Mouse (Mus musculus): ENCODE data around the gene Rpl39. TPM values are rescaled to one million over a fixed set of nuclear protein-coding genes. Genes with fewer than 3 reads are reported as not detected.

The Rpl39 gene
- total RNA-seq, 2 experiments from 2014 or later, result 1,695 to 4,700 TPM

DNA sequence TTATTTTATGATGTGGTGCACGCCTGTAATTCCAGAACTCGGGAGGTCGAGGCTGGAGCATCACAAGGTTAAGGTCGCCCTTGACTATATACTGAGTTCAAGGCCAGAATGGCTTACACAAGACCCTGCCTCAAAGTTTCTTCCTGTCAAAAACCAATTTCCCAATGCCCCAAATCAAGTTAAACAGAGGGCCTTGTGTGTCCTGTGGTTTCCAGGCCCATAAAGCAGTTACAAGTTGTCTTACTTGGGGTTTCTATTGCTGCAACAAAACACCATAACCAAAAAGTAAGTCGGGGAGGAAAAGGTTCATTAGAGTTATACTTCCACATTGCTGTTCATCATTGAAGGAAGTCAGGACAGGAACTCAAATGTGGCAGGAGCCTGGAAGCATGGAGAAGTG lies 16.4 kb downstream of the Rpl39 start:
- ATAC-seq (replicated peaks; ENCODE audit: poor library complexity), result peak; percentile 50

DNA sequence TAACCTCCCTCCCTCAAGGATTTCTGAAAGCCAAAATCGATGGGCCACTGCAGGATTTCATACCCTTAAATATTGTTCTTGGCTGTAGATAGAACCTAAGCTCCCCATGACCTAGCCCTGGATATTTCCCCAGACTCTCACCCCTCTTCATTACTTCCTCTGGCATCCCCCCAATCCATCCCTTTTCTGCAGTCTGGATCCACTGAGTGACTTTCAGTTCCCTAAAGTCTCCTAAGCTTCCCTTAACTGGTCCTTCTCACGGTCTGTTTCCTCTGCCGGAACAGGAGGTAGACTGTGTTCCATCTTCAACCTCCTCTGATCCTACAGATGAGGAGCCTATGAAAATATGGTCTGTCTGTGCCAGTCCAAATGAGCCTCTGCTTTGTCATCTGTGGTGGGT lies 17.9 kb downstream of the Rpl39 start:
- ATAC-seq (replicated peaks; ENCODE audit: poor library complexity), result peak; percentile 78

- peak; percentile 60 for ATAC-seq (replicated peaks; ENCODE audit: poor library complexity)
These were observed 21.3 kb downstream of the Rpl39 start for GRCm38 (mm10) chrX:37063902-37064301.

DNA sequence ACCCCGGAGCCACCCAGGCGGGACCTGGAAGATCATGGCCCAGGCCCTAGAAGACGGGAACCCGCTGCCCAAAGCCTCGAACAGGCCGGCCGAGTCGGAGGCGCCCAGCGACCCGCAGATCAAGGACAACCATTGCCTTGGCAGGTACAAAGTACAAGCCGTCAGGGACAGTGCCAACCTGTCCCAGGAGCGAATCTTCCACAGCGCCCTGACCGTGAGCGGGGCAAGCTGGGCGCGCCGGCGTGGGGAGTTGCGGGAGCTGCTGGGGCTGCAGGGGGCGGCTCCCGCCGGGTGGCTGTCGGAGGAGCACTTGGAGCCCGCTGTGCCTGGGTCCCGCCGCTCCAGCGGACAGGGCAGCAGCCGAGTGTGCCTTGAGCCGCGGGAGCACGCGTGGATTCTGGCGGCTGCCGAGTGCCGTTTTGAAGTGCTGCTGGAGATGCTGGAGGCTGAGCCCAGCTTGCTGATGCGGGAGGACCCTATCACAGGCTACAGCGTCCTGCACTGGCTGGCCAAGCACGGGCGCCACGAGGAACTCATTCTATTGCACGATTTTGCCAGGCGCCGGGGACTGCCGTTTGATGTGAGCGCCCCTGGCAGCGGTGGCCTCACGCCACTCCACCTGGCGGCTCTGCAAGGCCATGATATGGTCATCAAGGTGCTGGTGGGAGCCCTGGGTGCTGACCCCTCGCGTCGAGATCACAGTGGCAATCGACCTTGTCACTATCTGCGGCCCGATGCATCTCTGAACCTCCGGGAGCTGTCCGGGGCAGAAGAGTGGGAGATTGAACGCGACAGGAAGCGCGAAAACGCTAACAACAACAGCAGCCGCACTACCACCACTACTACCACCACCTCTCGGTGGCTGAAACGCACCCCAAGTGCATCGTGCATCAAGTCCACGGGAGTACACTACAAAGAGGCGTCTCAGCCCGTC lies 36.0 kb downstream of the Rpl39 start:
- ATAC-seq (replicated peaks; ENCODE audit: poor library complexity), result peak; percentile 27

DNA sequence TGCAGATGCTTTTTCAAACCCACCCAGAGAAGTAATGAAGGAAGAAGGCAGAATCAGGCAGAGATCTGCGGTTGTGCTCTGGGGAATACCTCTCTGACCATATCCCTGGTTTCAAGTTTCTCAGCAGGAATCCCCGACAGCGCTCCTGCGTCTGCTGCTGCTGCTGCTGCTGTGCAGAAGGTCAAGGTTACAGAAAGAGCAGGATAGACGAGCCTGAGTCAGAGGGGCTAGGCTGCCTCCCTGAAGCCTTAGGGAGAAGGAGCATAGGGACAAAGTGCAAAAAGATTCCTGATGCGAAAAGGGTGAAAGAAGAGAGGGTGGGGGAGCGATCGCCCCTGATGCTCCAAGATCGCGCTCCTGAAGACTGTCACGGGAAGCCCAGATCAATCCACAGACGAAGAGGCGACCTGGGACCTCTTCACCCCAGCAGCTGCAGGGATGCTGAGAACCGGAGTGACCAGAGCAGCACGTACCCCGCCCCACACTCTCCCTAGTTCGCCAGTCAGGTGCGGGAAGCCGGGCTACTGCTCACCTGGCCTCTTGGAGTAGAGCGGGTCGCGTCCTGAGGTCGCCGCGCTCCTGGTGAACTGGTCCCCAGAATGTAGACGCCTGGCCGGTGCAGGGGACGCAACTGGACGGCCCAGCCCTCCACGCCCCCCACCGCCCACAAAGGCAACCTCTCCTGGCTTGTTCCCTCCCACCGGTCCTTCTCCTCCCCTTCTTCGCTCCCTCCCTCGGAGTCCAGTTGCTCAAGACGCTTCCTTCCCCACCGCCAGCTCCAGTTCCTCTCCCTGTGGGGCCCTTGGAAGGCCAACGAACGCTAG lies 36.9 kb downstream of the Rpl39 start, which contains the start of gene Sowahd:
Sowahd (plus strand) TSS at position 780 of the 824 bp plus-strand sequence.
- peak; percentile 79 for ATAC-seq (replicated peaks; ENCODE audit: poor library complexity)

GRCm38 (mm10) chrX:37042726-37043125 lies 42.5 kb downstream of the Rpl39 start:
- peak; percentile 50 for ATAC-seq (replicated peaks; ENCODE audit: poor library complexity)

Other genes with a start within 250 kb of the Rpl39 start
- 76.8 and 92.8 TPM in 2 replicates for gene Ube2a, start 211.5 kb downstream of the Rpl39 start, total RNA-seq (2015)
- 23.2 and 26.2 TPM in 2 replicates for gene Ube2a, start 211.5 kb downstream of the Rpl39 start, total RNA-seq (2017)
- gene C330007P06Rik, start 211.3 kb downstream of the Rpl39 start, total RNA-seq (2015), result 29.1 and 31.2 TPM in 2 replicates
- gene C330007P06Rik, start 211.3 kb downstream of the Rpl39 start, total RNA-seq (2017), result 63.5 and 75.6 TPM in 2 replicates
- 27.8 and 31.2 TPM in 2 replicates for gene Nkrf, start 182.5 kb downstream of the Rpl39 start, total RNA-seq (2015)
- 9.8 and 14.1 TPM in 2 replicates for gene Nkrf, start 182.5 kb downstream of the Rpl39 start, total RNA-seq (2017)
- 50.1 and 53.5 TPM in 2 replicates for gene Sept6, start 93.6 kb downstream of the Rpl39 start, total RNA-seq (2015)
- gene Sept6, start 93.6 kb downstream of the Rpl39 start, total RNA-seq (2017), result 42.1 and 44.1 TPM in 2 replicates
- gene Sowahd, start 36.6 kb downstream of the Rpl39 start, total RNA-seq (2015), result 0.12 and 0.25 TPM in 2 replicates
- 1.00 and 3.4 TPM in 2 replicates for gene Sowahd, start 36.6 kb downstream of the Rpl39 start, total RNA-seq (2017)
- 55.0 and 70.9 TPM in 2 replicates for gene Upf3b, start 24.9 kb upstream of the Rpl39 start, total RNA-seq (2015)
- gene Upf3b, start 24.9 kb upstream of the Rpl39 start, total RNA-seq (2017), result 57.4 and 71.0 TPM in 2 replicates
- 20.9 and 22.5 TPM in 2 replicates for gene Nkap, start 41.4 kb upstream of the Rpl39 start, total RNA-seq (2015)
- 29.1 and 34.3 TPM in 2 replicates for gene Nkap, start 41.4 kb upstream of the Rpl39 start, total RNA-seq (2017)
- 0.20 TPM in 1 of 2 replicates, not detected in the other for gene Akap14, start 83.4 kb upstream of the Rpl39 start, total RNA-seq (2015)
- not detected in 2 replicates for gene Akap14, start 83.4 kb upstream of the Rpl39 start, total RNA-seq (2017)
- gene Ndufa1, start 105.8 kb upstream of the Rpl39 start, total RNA-seq (2015), result 169 and 211 TPM in 2 replicates
- 92.0 and 145 TPM in 2 replicates for gene Ndufa1, start 105.8 kb upstream of the Rpl39 start, total RNA-seq (2017)
- gene Rnf113a1, start 105.8 kb upstream of the Rpl39 start, total RNA-seq (2015), result 6.6 and 9.7 TPM in 2 replicates
- gene Rnf113a1, start 105.8 kb upstream of the Rpl39 start, total RNA-seq (2017), result 4.4 and 6.0 TPM in 2 replicates
- gene Gm9, start 125.6 kb upstream of the Rpl39 start, total RNA-seq (2015), result not detected in 2 replicates
- not detected in 2 replicates for gene Gm9, start 125.6 kb upstream of the Rpl39 start, total RNA-seq (2017)
- gene Rhox1, start 136.9 kb upstream of the Rpl39 start, total RNA-seq (2015), result not detected in 2 replicates
- not detected in 2 replicates for gene Rhox1, start 136.9 kb upstream of the Rpl39 start, total RNA-seq (2017)
- not detected in 2 replicates for gene Rhox2a, start 159.6 kb upstream of the Rpl39 start, total RNA-seq (2015)
- gene Rhox2a, start 159.6 kb upstream of the Rpl39 start, total RNA-seq (2017), result not detected in 2 replicates
- gene Rhox3a, start 164.5 kb upstream of the Rpl39 start, total RNA-seq (2015), result not detected in 2 replicates
- not detected in 2 replicates for gene Rhox3a, start 164.5 kb upstream of the Rpl39 start, total RNA-seq (2017)
- gene Rhox4a, start 179.9 kb upstream of the Rpl39 start, total RNA-seq (2015), result not detected in 2 replicates
- gene Rhox4a, start 179.9 kb upstream of the Rpl39 start, total RNA-seq (2017), result not detected in 2 replicates